Mouse (Mus musculus) liver, embryonic 12.5 days (tissue): ENCODE measurements around the gene Tmem178b. TPM values are rescaled to one million over a fixed set of nuclear protein-coding genes. Genes with fewer than 3 reads are reported as not detected.

Experiments
- ATAC-seq: fragments of 200-750 bp; cut with Nextera tagmentation; 2 replicates; pipeline ENCODE4 v1.8.0; 2017; ENCODE audit warnings: moderate number of reproducible peaks, mild to moderate bottlenecking, moderate library complexity
- H3K27ac ChIP-seq: fragments of 300-500 bp; sonication (generic); 2 replicates; pipeline ENCODE4 v1.5.1; 2016; ENCODE audit warnings: mild to moderate bottlenecking
- H3K27me3 ChIP-seq: fragments of 300-500 bp; sonication (generic); replicated peaks from 2 replicates; pipeline ENCODE4 v1.6.1; 2016; ENCODE audit warnings: mild to moderate bottlenecking, moderate library complexity
- H3K36me3 ChIP-seq: fragments of 300-500 bp; sonication (generic); 2 replicates; pipeline ENCODE4 v1.6.1; 2016; ENCODE audit warnings: mild to moderate bottlenecking, moderate library complexity
- H3K4me1 ChIP-seq: fragments of 300-500 bp; sonication (generic); 2 replicates; pipeline ENCODE4 v1.6.1; 2016
- H3K4me2 ChIP-seq: fragments of 300-500 bp; sonication (generic); 2 replicates; pipeline ENCODE4 v1.6.1; 2016; ENCODE audit warnings: mild to moderate bottlenecking, moderate library complexity
- H3K4me3 ChIP-seq: fragments of 300-500 bp; sonication (generic); 2 replicates; pipeline ENCODE4 v1.5.1; 2016; ENCODE audit warnings: mild to moderate bottlenecking, moderate library complexity
- H3K9ac ChIP-seq: fragments of 300-500 bp; sonication (generic); 2 replicates; pipeline ENCODE4 v1.6.1; 2016; ENCODE audit warnings: mild to moderate bottlenecking, moderate library complexity
- H3K9me3 ChIP-seq: fragments of 300-500 bp; sonication (generic); replicated peaks from 2 replicates; pipeline ENCODE4 v1.6.1; 2016; ENCODE audit warnings: mild to moderate bottlenecking, moderate library complexity
- WGBS: fragments of 180-500 bp; shearing (Covaris S2); methylation state at CpG from one replicate; pipeline ENCODE4 v1.1.7; 2016; ENCODE audit not compliant: insufficient replicate concordance; 5-methylcytosine and 5-hydroxymethylcytosine counted together
- polyA plus RNA-seq: library from polyadenylated mRNA; unstranded; fragments of >200 nt; fragmentation: Nextera tagmentation; extraction: Ambion mirVana; gene quantifications from 2 replicates; pipeline ENCODE4 v1.2.1, GENCODE M21; 2016

Gene Tmem178b
- polyA plus RNA-seq, 1 experiment from 2014 or later: not detected

GRCm38 (mm10) chr6:40116225-40116624, 243.2 kb downstream of the Tmem178b start:
- no peaks in the 10 kb centered on the region for H3K9me3 ChIP-seq
- no peak overlapping the region for H3K27ac ChIP-seq
- no peak for ATAC-seq
- H3K9ac ChIP-seq: no peak overlapping the region
- H3K27me3 ChIP-seq: no peaks in the 10 kb centered on the region
- no peaks in the 10 kb centered on the region for H3K36me3 ChIP-seq
- 48% methylated on average over 3 of the region's 3 CpGs for WGBS
- H3K4me3 ChIP-seq: no peak overlapping the region
- no peaks in the 10 kb centered on the region for H3K4me1 ChIP-seq
- H3K4me2 ChIP-seq: no peak overlapping the region

- Histone ChIP-seq H3K4me2 (no peak overlapping the region), H3K4me3 (no peak overlapping the region), H3K9me3 (no peaks in the 10 kb centered on the region), H3K27me3 (no peaks in the 10 kb centered on the region), H3K4me1 (no peaks in the 10 kb centered on the region), H3K27ac (no peak overlapping the region), H3K36me3 (no peaks in the 10 kb centered on the region), H3K9ac (no peak overlapping the region)
- 77% methylated on average over 2 of the region's 2 CpGs for WGBS
- ATAC-seq: no peak
These were observed 247.1 kb downstream of the Tmem178b start for GRCm38 (mm10) chr6:40120176-40120575.

GRCm38 (mm10) chr6:40121494-40121893, 248.4 kb downstream of the Tmem178b start:
- no peak overlapping the region for H3K9ac ChIP-seq
- H3K9me3 ChIP-seq: no peaks in the 10 kb centered on the region
- no peaks in the 10 kb centered on the region for H3K36me3 ChIP-seq
- ATAC-seq: no peak
- H3K27ac ChIP-seq: no peak overlapping the region
- H3K4me2 ChIP-seq: no peak overlapping the region
- 41% methylated on average over 4 of the region's 4 CpGs for WGBS
- no peaks in the 10 kb centered on the region for H3K27me3 ChIP-seq
- no peaks in the 10 kb centered on the region for H3K4me1 ChIP-seq
- no peak overlapping the region for H3K4me3 ChIP-seq

- no peak for ATAC-seq
- H3K27me3 ChIP-seq: no peaks in the 10 kb centered on the region
- no peak overlapping the region for H3K4me3 ChIP-seq
- no peak overlapping the region for H3K4me2 ChIP-seq
- 66% methylated on average over 12 of the region's 12 CpGs for WGBS
- no peaks in the 10 kb centered on the region for H3K4me1 ChIP-seq
- H3K36me3 ChIP-seq: no peaks in the 10 kb centered on the region
- H3K9me3 ChIP-seq: no peaks in the 10 kb centered on the region
- H3K9ac ChIP-seq: no peak overlapping the region
- no peak overlapping the region for H3K27ac ChIP-seq
These were observed 250.1 kb downstream of the Tmem178b start for GRCm38 (mm10) chr6:40123070-40123690.

GRCm38 (mm10) chr6:40123960-40124359, 250.9 kb downstream of the Tmem178b start:
- Histone ChIP-seq H3K9me3 (no peaks in the 10 kb centered on the region), H3K27me3 (no peaks in the 10 kb centered on the region), H3K4me1 (no peaks in the 10 kb centered on the region), H3K4me2 (no peak overlapping the region), H3K36me3 (no peaks in the 10 kb centered on the region), H3K27ac (no peak overlapping the region), H3K4me3 (no peak overlapping the region), H3K9ac (no peak overlapping the region)
- ATAC-seq: no peak

GRCm38 (mm10) chr6:40128716-40129115, 255.6 kb downstream of the Tmem178b start:
- ATAC-seq: no peak
- no peak overlapping the region for H3K9ac ChIP-seq
- no peak overlapping the region for H3K4me2 ChIP-seq
- no peaks in the 10 kb centered on the region for H3K27me3 ChIP-seq
- no peaks in the 10 kb centered on the region for H3K9me3 ChIP-seq
- H3K36me3 ChIP-seq: no peaks in the 10 kb centered on the region
- no peaks in the 10 kb centered on the region for H3K4me1 ChIP-seq
- no peak overlapping the region for H3K4me3 ChIP-seq
- 69% methylated on average over 6 of the region's 6 CpGs for WGBS
- H3K27ac ChIP-seq: no peak overlapping the region

GRCm38 (mm10) chr6:40131936-40132335, 258.9 kb downstream of the Tmem178b start:
- Histone ChIP-seq H3K4me2 (no peak overlapping the region), H3K9me3 (no peaks in the 10 kb centered on the region), H3K27me3 (no peaks in the 10 kb centered on the region), H3K9ac (no peak overlapping the region), H3K4me1 (no peaks in the 10 kb centered on the region), H3K27ac (no peak overlapping the region), H3K4me3 (no peak overlapping the region), H3K36me3 (no peaks in the 10 kb centered on the region)
- WGBS: 71% methylated on average over 1 of the region's 1 CpGs
- no peak for ATAC-seq

- no peak overlapping the region for H3K4me2 ChIP-seq
- no peak for ATAC-seq
- WGBS: 61% methylated on average over 6 of the region's 6 CpGs
- H3K27me3 ChIP-seq: no peaks in the 10 kb centered on the region
- no peak overlapping the region for H3K27ac ChIP-seq
- no peaks in the 10 kb centered on the region for H3K4me1 ChIP-seq
- no peak overlapping the region for H3K4me3 ChIP-seq
- no peaks in the 10 kb centered on the region for H3K9me3 ChIP-seq
- no peak overlapping the region for H3K9ac ChIP-seq
- H3K36me3 ChIP-seq: no peaks in the 10 kb centered on the region
These were observed 260.4 kb downstream of the Tmem178b start for GRCm38 (mm10) chr6:40133436-40133835.

- Histone ChIP-seq H3K27ac (no peak overlapping the region), H3K9ac (no peak overlapping the region), H3K4me2 (no peak overlapping the region), H3K4me1 (no peaks in the 10 kb centered on the region), H3K27me3 (no peaks in the 10 kb centered on the region), H3K4me3 (no peak overlapping the region), H3K9me3 (no peaks in the 10 kb centered on the region), H3K36me3 (no peaks in the 10 kb centered on the region)
- 49% methylated on average over 6 of the region's 6 CpGs for WGBS
- no peak for ATAC-seq
These were observed 262.6 kb downstream of the Tmem178b start for GRCm38 (mm10) chr6:40135716-40136115.

GRCm38 (mm10) chr6:40137346-40137745, 264.3 kb downstream of the Tmem178b start:
- no peaks in the 10 kb centered on the region for H3K27me3 ChIP-seq
- 63% methylated on average over 6 of the region's 6 CpGs for WGBS
- H3K4me3 ChIP-seq: no peak overlapping the region
- H3K9ac ChIP-seq: no peak overlapping the region
- H3K27ac ChIP-seq: no peak overlapping the region
- H3K36me3 ChIP-seq: no peaks in the 10 kb centered on the region
- no peaks in the 10 kb centered on the region for H3K4me1 ChIP-seq
- H3K4me2 ChIP-seq: no peak overlapping the region
- H3K9me3 ChIP-seq: no peaks in the 10 kb centered on the region
- no peak for ATAC-seq

- H3K4me2 ChIP-seq: no peak overlapping the region
- whole genome bisulfite sequencing: 62% methylated on average over 7 of the region's 7 CpGs
- no peaks in the 10 kb centered on the region for H3K36me3 ChIP-seq
- no peaks in the 10 kb centered on the region for H3K9me3 ChIP-seq
- no peak for ATAC-seq
- no peak overlapping the region for H3K4me3 ChIP-seq
- H3K27me3 ChIP-seq: no peaks in the 10 kb centered on the region
- no peak overlapping the region for H3K27ac ChIP-seq
- H3K4me1 ChIP-seq: no peaks in the 10 kb centered on the region
- H3K9ac ChIP-seq: no peak overlapping the region
These were observed 264.9 kb downstream of the Tmem178b start for GRCm38 (mm10) chr6:40137831-40138520.

GRCm38 (mm10) chr6:40142582-40142981, 269.5 kb downstream of the Tmem178b start:
- Histone ChIP-seq H3K9me3 (no peaks in the 10 kb centered on the region), H3K27me3 (no peaks in the 10 kb centered on the region), H3K4me1 (no peaks in the 10 kb centered on the region), H3K4me3 (no peak overlapping the region), H3K27ac (no peak overlapping the region), H3K4me2 (no peak overlapping the region), H3K9ac (no peak overlapping the region), H3K36me3 (no peaks in the 10 kb centered on the region)
- no peak for ATAC-seq
- 22% methylated on average over 5 of the region's 5 CpGs for WGBS

GRCm38 (mm10) chr6:40144371-40144770, 271.3 kb downstream of the Tmem178b start:
- no peak overlapping the region for H3K27ac ChIP-seq
- H3K36me3 ChIP-seq: no peaks in the 10 kb centered on the region
- WGBS: 53% methylated on average over 9 of the region's 9 CpGs
- H3K4me2 ChIP-seq: no peak overlapping the region
- H3K4me1 ChIP-seq: no peaks in the 10 kb centered on the region
- H3K4me3 ChIP-seq: no peak overlapping the region
- no peak overlapping the region for H3K9ac ChIP-seq
- no peaks in the 10 kb centered on the region for H3K27me3 ChIP-seq
- no peaks in the 10 kb centered on the region for H3K9me3 ChIP-seq
- ATAC-seq: no peak
